Mouse (Mus musculus) C2C12 (cell line): ENCODE results near the gene Lypd4. TPM values are rescaled to one million over a fixed set of nuclear protein-coding genes. Genes with fewer than 3 reads are reported as not detected.
"Not testable (repeated sequence)": the region's sequence is repeated elsewhere in the genome, so short reads cannot be mapped to it uniquely, and the experiment has no call there.

Source experiments
- H3K27me3 ChIP-seq: one replicate; pipeline ENCODE4 v1.6.1; 2011; ENCODE audit not compliant: control insufficient read depth, insufficient read depth, insufficient read length
- H3K36me3 ChIP-seq: one replicate; pipeline ENCODE4 v1.6.1; 2011; ENCODE audit not compliant: control insufficient read depth, insufficient read depth
- H3K4me3 ChIP-seq: one replicate; pipeline ENCODE4 v1.5.1; 2011; ENCODE audit warnings: mild to moderate bottlenecking, control low read depth; ENCODE audit not compliant: poor library complexity, insufficient read depth, severe bottlenecking
- H3K79me2 ChIP-seq: one replicate; pipeline ENCODE4 v1.6.1; 2011; ENCODE audit not compliant: control insufficient read depth, insufficient read depth
- H3K79me3 ChIP-seq: one replicate; pipeline ENCODE4 v1.6.1; 2011; ENCODE audit warnings: low read depth, control low read depth
- H3ac ChIP-seq: one replicate; pipeline ENCODE3; 2011; ENCODE audit warnings: low read depth; ENCODE audit not compliant: control insufficient read depth, insufficient read length
- CEBPB ChIP-seq: IDR thresholded peaks from one replicate; pipeline ENCODE4 v1.6.1; 2011; ENCODE audit warnings: low read depth, mild to moderate bottlenecking, control low read depth, moderate library complexity
- CTCF ChIP-seq: IDR thresholded peaks from one replicate; pipeline ENCODE4 v1.5.1; 2011; ENCODE audit not compliant: control insufficient read depth, insufficient read depth, insufficient read length
- FOSL1 ChIP-seq: IDR thresholded peaks from one replicate; pipeline ENCODE4 v1.8.0; 2011; ENCODE audit warnings: mild to moderate bottlenecking, low read length; ENCODE audit not compliant: poor library complexity, insufficient read depth, severe bottlenecking
- MAX ChIP-seq: IDR thresholded peaks from one replicate; pipeline ENCODE4 v1.6.1; 2011; ENCODE audit warnings: mild to moderate bottlenecking, control low read depth
- MYOD1 ChIP-seq: IDR thresholded peaks from one replicate; pipeline ENCODE4 v1.6.1; 2011; ENCODE audit warnings: low read depth; ENCODE audit not compliant: control insufficient read depth, insufficient read length
- MYOG ChIP-seq: IDR thresholded peaks from one replicate; pipeline ENCODE4 v1.6.1; 2011; ENCODE audit not compliant: control insufficient read depth, insufficient read length; ENCODE audit errors: extremely low read depth
- USF1 ChIP-seq: IDR thresholded peaks from one replicate; pipeline ENCODE4 v1.6.1; 2011; ENCODE audit warnings: low read depth, mild to moderate bottlenecking, control low read depth, moderate library complexity
- polyA plus RNA-seq: library from polyadenylated mRNA; unstranded; fragments of >200 nt; fragmentation: generic; extraction: Trizol; gene quantifications from one replicate; pipeline ENCODE4 v1.2.1, GENCODE M21; 2012; ENCODE audit warnings: missing spikeins

Lypd4 gene
- polyA plus RNA-seq, 1 experiment: not detected

- H3K79me2 ChIP-seq: peaks cover 19% of the 10 kb centered on the region
- peaks cover 7% of the 10 kb centered on the region for H3K36me3 ChIP-seq
- no peak overlapping the region for H3K4me3 ChIP-seq
- peaks cover 11% of the 10 kb centered on the region for H3K79me3 ChIP-seq
- H3ac ChIP-seq: no peak overlapping the region
- TF ChIP-seq MYOD1 (no peak), CTCF (no peak), CEBPB (no peak), MYOG (no peak), FOSL1 (no peak), USF1 (no peak), MAX (no peak)
- no peaks in the 10 kb centered on the region for H3K27me3 ChIP-seq
Observed at GRCm38 (mm10) chr7:24901114-24901513, 31.4 kb upstream of the Lypd4 start.

DNA sequence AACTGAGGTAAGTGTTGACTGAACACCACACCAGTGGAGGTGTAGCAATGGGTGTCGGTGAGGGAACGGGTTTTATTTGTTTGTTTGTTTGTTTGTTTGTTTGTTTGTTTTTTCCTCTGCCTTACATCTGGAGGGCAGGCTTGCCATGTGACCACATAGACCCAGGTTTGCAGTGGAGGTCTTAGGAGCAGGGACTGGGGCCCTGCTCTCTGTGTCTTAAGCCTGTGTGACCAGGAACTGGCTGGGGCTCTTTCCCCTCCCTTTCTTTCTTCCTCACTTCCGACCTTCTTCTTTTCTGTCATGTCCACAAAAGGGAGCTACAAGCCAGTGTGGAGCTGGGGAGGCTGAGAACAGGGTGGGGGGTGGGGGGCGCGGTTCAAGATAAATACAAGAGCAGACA is 28.2 kb upstream of the Lypd4 start:
- H3K27me3 ChIP-seq: no peaks in the 10 kb centered on the region
- no peak overlapping the region for H3ac ChIP-seq
- TF ChIP-seq MAX (no peak), MYOD1 (no peak)
- no peaks in the 10 kb centered on the region for H3K79me3 ChIP-seq
- no peaks in the 10 kb centered on the region for H3K36me3 ChIP-seq
- no peak overlapping the region for H3K4me3 ChIP-seq
- no peaks in the 10 kb centered on the region for H3K79me2 ChIP-seq

GRCm38 (mm10) chr7:24897224-24897623 is 27.5 kb upstream of the Lypd4 start, which contains the start of gene Cd79a:
Gene Cd79a, plus strand, starts transcription at chr7:24897381.
- Histone ChIP-seq H3ac (no peak within 1 kb of the TSS), H3K79me2 (no peaks in the 10 kb centered on the region), H3K79me3 (no peaks in the 10 kb centered on the region), H3K36me3 (no peaks in the 10 kb centered on the region), H3K4me3 (no peak within 1 kb of the TSS), H3K27me3 (no peaks in the 10 kb centered on the region)
- TF ChIP-seq MYOD1 (no peak), CEBPB (no peak), CTCF (no peak), USF1 (no peak), FOSL1 (no peak), MYOG (no peak), MAX (no peak)

DNA sequence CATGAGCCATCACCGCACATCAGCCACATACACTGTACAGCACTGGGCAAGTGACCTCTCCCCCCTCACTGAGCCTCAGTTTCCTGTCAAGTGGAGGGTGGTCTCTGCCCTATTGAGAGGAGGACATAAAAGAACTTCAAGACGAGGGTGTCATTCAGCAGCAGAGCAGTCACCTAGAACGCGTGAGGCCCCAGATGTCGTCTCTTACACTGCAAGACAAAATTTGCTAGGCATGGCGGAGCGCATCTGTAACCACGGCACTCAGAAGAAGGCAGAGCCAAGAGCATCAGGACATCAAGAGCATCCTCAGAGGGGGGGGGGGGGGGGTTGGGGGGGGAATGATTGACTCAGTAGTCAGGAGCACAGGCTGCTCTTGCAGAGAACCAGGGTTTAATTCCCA is 26.5 kb upstream of the Lypd4 start:
- TF ChIP-seq MAX (no peak), CEBPB (no peak), MYOD1 (no peak), USF1 (no peak), CTCF (no peak), MYOG (no peak), FOSL1 (no peak)
- no peaks in the 10 kb centered on the region for H3K79me2 ChIP-seq
- peaks cover under 1% of the 10 kb centered on the region for H3K36me3 ChIP-seq
- no peaks in the 10 kb centered on the region for H3K27me3 ChIP-seq
- no peaks in the 10 kb centered on the region for H3K79me3 ChIP-seq
- no peak overlapping the region for H3K4me3 ChIP-seq
- no peak overlapping the region for H3ac ChIP-seq

DNA sequence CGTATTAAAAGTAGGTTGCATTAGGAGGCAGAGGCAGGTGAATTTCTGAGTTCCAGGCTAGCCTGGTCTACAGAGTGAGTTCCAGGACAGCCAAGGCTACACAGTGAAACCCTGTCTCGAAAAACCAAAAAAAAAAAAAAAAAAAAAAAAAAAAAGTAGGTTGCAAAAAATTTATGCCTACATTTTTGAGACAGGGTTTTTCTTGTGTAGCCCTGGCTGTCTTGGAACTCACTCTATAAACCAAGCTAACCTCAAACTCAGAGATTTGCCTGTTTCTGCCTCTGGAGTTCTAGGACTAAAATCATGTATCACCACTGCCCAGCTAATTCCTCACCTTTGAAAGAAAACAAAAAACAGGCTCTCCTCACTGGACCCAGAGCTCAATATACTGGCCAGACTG is 26.0 kb upstream of the Lypd4 start:
- not testable (repeated sequence) for H3K27me3 ChIP-seq, H3K4me3 ChIP-seq, H3K79me2 ChIP-seq, H3ac ChIP-seq, H3K79me3 ChIP-seq, H3K36me3 ChIP-seq

DNA sequence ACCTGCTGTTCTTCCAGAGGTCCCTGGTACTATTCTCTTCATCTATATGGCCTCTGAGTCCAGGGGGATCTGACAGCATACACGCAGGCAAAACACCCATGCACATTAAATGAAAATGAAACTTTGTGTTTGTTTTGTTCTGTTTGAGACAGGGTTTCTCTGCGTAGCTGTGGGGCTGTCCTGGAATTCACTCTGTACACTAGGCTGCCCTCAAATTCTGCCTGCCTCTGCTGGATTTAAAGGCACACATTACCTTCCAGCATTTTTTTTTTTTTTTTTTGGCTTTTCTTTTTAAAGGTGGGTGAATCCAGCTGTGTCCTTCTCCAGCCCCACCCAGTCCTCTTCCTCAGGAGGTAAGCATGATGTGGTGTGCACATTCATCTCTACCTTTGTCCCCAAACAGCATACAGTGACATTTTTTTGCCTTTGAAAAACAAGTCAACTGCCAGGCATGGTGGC is 22.4 kb upstream of the Lypd4 start:
- Histone ChIP-seq H3K4me3 (no peak overlapping the region), H3ac (no peak overlapping the region), H3K79me3 (peaks cover 13% of the 10 kb centered on the region), H3K79me2 (peaks cover 22% of the 10 kb centered on the region), H3K27me3 (no peaks in the 10 kb centered on the region), H3K36me3 (peaks cover 41% of the 10 kb centered on the region)
- TF ChIP-seq MYOG (no peak), CTCF (no peak), MYOD1 (no peak), USF1 (no peak), FOSL1 (no peak)
